Comparison of ENCODE assay signal across 10 mouse cellular contexts in genomic region chr10:127286194-127286593, GRCm38 (mm10). TPM values are rescaled to one million over a fixed set of nuclear protein-coding genes. Genes with fewer than 3 reads are reported as not detected.
DNase-seq lines count a peak whose midpoint lies in the region; ATAC-seq and TF ChIP-seq lines count a peak whose summit lies in the region.
"Had no signal": no experiment of that assay in that cellular context is flagged by ENCODE, and none has a peak within 500 bp of the region (broad histone marks: within the 10 kb centered on the region; RNA-seq: fewer than 3 reads in every experiment).

No protein-coding gene starts in this region.

- peak overlapping the region; percentile 86; the same call in 1 of the 2 replicates for H3K4me2 ChIP-seq in kidney, embryonic 15.5 days
- H3K4me2 ChIP-seq in kidney, embryonic 14.5 days (replicated peaks; ENCODE audit: low read depth, low read length): no peak overlapping the region
- peak overlapping the region; percentile 80 for H3K4me2 ChIP-seq in hindbrain, postnatal 0 days (ENCODE audit: low read depth, low read length)
- H3K4me2 ChIP-seq in midbrain, embryonic 16.5 days (ENCODE audit: low read length): peak overlapping the region; percentile 72

- no peak overlapping the region for H3K27ac ChIP-seq in kidney, embryonic 15.5 days
- no peak overlapping the region for H3K27ac ChIP-seq in kidney, embryonic 14.5 days (ENCODE audit: low read depth, low read length)
- peak overlapping the region; percentile 97; the same call in 1 of the 2 replicates for H3K27ac ChIP-seq in forebrain, embryonic 10.5 days
- H3K27ac ChIP-seq in hindbrain, postnatal 0 days: peak overlapping the region; percentile 41; the same call in 1 of the 2 replicates
- no peak overlapping the region for H3K27ac ChIP-seq in midbrain, embryonic 16.5 days (ENCODE audit: low read length)
- H3K27ac ChIP-seq: liver, embryonic 14.5 days had no signal

- 61% methylated on average over 7 of the region's 7 CpGs for WGBS in kidney, embryonic 15.5 days
- 70% methylated on average over 7 of the region's 7 CpGs for WGBS in kidney, embryonic 14.5 days
- 83% methylated on average over 7 of the region's 7 CpGs for WGBS in forebrain, embryonic 10.5 days
- 58% methylated on average over 7 of the region's 7 CpGs for WGBS in hindbrain, postnatal 0 days
- 79% methylated on average over 6 of the region's 7 CpGs for WGBS in midbrain, embryonic 16.5 days

- no peak for ATAC-seq in kidney, embryonic 15.5 days (replicated peaks; ENCODE audit: low FRiP score)
- ATAC-seq in kidney, embryonic 14.5 days (ENCODE audit: low FRiP score, low TSS enrichment): no peak
- no peak for ATAC-seq in hindbrain, postnatal 0 days
- no peak for ATAC-seq in midbrain, embryonic 16.5 days
- ATAC-seq in megakaryocyte-erythroid progenitor cell, adult 5-6 weeks (replicated peaks; ENCODE audit: low FRiP score, low TSS enrichment, poor library complexity, severe bottlenecking): no peak

- TF ChIP-seq CTCF in hindbrain, postnatal 0 days (IDR thresholded peaks at IDR 0.05; ENCODE audit: low read depth): no peak

- peaks cover 48% of the 10 kb centered on the region for H3K4me1 ChIP-seq in kidney, embryonic 15.5 days
- H3K4me1 ChIP-seq in kidney, embryonic 14.5 days (ENCODE audit: control insufficient read depth, insufficient read depth, low read length): peaks cover 28% of the 10 kb centered on the region
- H3K4me1 ChIP-seq in forebrain, embryonic 10.5 days: peaks cover 60% of the 10 kb centered on the region
- peaks cover 22% of the 10 kb centered on the region for H3K4me1 ChIP-seq in hindbrain, postnatal 0 days (ENCODE audit: insufficient read depth, low read length)
- H3K4me1 ChIP-seq in midbrain, embryonic 16.5 days (ENCODE audit: control insufficient read depth, insufficient read depth, low read length): peaks cover 26% of the 10 kb centered on the region

- no peak for DNase-seq in forebrain, embryonic 10.5 days (ENCODE audit: extremely low spot score, low spot score)
- DNase-seq in hindbrain, postnatal 0 days (ENCODE audit: low spot score): no peak
- no peak for DNase-seq in adrenal gland, postnatal 25 days
- DNase-seq: kidney, adult 18-20 months had no signal

- no peak overlapping the region for H3K9ac ChIP-seq in kidney, embryonic 15.5 days
- no peak overlapping the region for H3K9ac ChIP-seq in kidney, embryonic 14.5 days (ENCODE audit: low read depth, low read length)
- no peak overlapping the region; the same call in 1 of the 2 replicates for H3K9ac ChIP-seq in hindbrain, postnatal 0 days (replicated peaks; ENCODE audit: low read length)
- peak overlapping the region; percentile 81; the same call in 1 of the 2 replicates for H3K9ac ChIP-seq in midbrain, embryonic 16.5 days (ENCODE audit: low read depth, low read length)
- H3K9ac ChIP-seq: liver, embryonic 14.5 days had no signal

- H3K4me3 ChIP-seq in kidney, embryonic 15.5 days (replicated peaks): peak overlapping the region; percentile 3; the same call in 1 of the 2 replicates
- H3K4me3 ChIP-seq in kidney, embryonic 14.5 days (ENCODE audit: low read length): no peak overlapping the region
- peak overlapping the region; percentile 79; the same call in 1 of the 2 replicates for H3K4me3 ChIP-seq in forebrain, embryonic 10.5 days
- no peak overlapping the region for H3K4me3 ChIP-seq in hindbrain, postnatal 0 days (ENCODE audit: low read length)
- H3K4me3 ChIP-seq in midbrain, embryonic 16.5 days (ENCODE audit: low read depth, low read length): no peak overlapping the region

- H3K9me3 ChIP-seq in kidney, embryonic 15.5 days (replicated peaks): no peaks in the 10 kb centered on the region
- H3K9me3 ChIP-seq in kidney, embryonic 14.5 days (ENCODE audit: control insufficient read depth, low read length): no peaks in the 10 kb centered on the region
- H3K9me3 ChIP-seq in forebrain, embryonic 10.5 days: no peaks in the 10 kb centered on the region
- H3K9me3 ChIP-seq in hindbrain, postnatal 0 days (ENCODE audit: low read length): no peaks in the 10 kb centered on the region
- no peaks in the 10 kb centered on the region for H3K9me3 ChIP-seq in midbrain, embryonic 16.5 days (replicated peaks; ENCODE audit: control insufficient read depth, low read length, poor library complexity, severe bottlenecking)

- peaks cover 63% of the 10 kb centered on the region for H3K36me3 ChIP-seq in kidney, embryonic 15.5 days
- peaks cover 63% of the 10 kb centered on the region for H3K36me3 ChIP-seq in kidney, embryonic 14.5 days (ENCODE audit: control insufficient read depth, insufficient read depth, low read length)
- peaks cover 65% of the 10 kb centered on the region for H3K36me3 ChIP-seq in forebrain, embryonic 10.5 days (replicated peaks)
- H3K36me3 ChIP-seq in hindbrain, postnatal 0 days (ENCODE audit: insufficient read depth, low read length): peaks cover 36% of the 10 kb centered on the region
- peaks cover 32% of the 10 kb centered on the region for H3K36me3 ChIP-seq in midbrain, embryonic 16.5 days (ENCODE audit: control insufficient read depth, insufficient read depth, low read length)

- H3K27me3 ChIP-seq in kidney, embryonic 15.5 days: no peaks in the 10 kb centered on the region
- no peaks in the 10 kb centered on the region for H3K27me3 ChIP-seq in kidney, embryonic 14.5 days (ENCODE audit: control insufficient read depth, insufficient read depth, low read length)
- H3K27me3 ChIP-seq in forebrain, embryonic 10.5 days (ENCODE audit: poor library complexity, severe bottlenecking): no peaks in the 10 kb centered on the region
- no peaks in the 10 kb centered on the region for H3K27me3 ChIP-seq in hindbrain, postnatal 0 days (ENCODE audit: insufficient read depth, low read length)
- no peaks in the 10 kb centered on the region for H3K27me3 ChIP-seq in midbrain, embryonic 16.5 days (ENCODE audit: control insufficient read depth, insufficient read depth, low read depth, low read length)

RNA-seq across cellular contexts. Expression of gene Mbd6, which starts 2.6 kb away (rescaled TPM):
- polyA plus RNA-seq in kidney, embryonic 15.5 days (2015; fragmentation: Nextera tagmentation; extraction: Ambion mirVana): 15.9 and 16.1 TPM in 2 replicates
- 16.2 and 22.3 TPM in 2 replicates for polyA plus RNA-seq in kidney, embryonic 14.5 days (2014; fragmentation: Nextera tagmentation; extraction: Ambion mirVana)
- polyA plus RNA-seq in forebrain, embryonic 10.5 days (2016; fragmentation: Nextera tagmentation; extraction: Ambion mirVana): 9.1 and 11.4 TPM in 2 replicates
- 8.1 and 11.2 TPM in 2 replicates for total RNA-seq in hindbrain, postnatal 0 days (2014; rRNA removed)
- 8.3 and 11.5 TPM in 2 replicates for polyA plus RNA-seq in hindbrain, postnatal 0 days (2015; fragmentation: Nextera tagmentation; extraction: Ambion mirVana)
- 12.6 and 15.3 TPM in 2 replicates for polyA plus RNA-seq in midbrain, embryonic 16.5 days (2015; fragmentation: Nextera tagmentation; extraction: Ambion mirVana)
- total RNA-seq in adrenal gland, postnatal 25 days (2021): 73.2 and 73.3 TPM in 2 replicates
- total RNA-seq in megakaryocyte-erythroid progenitor cell, adult 5-6 weeks (2014; fragmentation: Nextera tagmentation): 42.8 and 72.8 TPM in 2 replicates
- 2.7 and 3.8 TPM in 2 replicates for total RNA-seq in megakaryocyte-erythroid progenitor cell, adult 5-6 weeks (2017)

RNA-seq across cellular contexts. Expression of gene Dctn2, which starts 20.0 kb away (rescaled TPM):
- 169 and 189 TPM in 2 replicates for polyA plus RNA-seq in kidney, embryonic 15.5 days (2015; fragmentation: Nextera tagmentation; extraction: Ambion mirVana)
- 164 and 173 TPM in 2 replicates for polyA plus RNA-seq in kidney, embryonic 14.5 days (2014; fragmentation: Nextera tagmentation; extraction: Ambion mirVana)
- 192 and 206 TPM in 2 replicates for polyA plus RNA-seq in forebrain, embryonic 10.5 days (2016; fragmentation: Nextera tagmentation; extraction: Ambion mirVana)
- 314 and 348 TPM in 2 replicates for total RNA-seq in hindbrain, postnatal 0 days (2014; rRNA removed)
- 319 and 323 TPM in 2 replicates for polyA plus RNA-seq in hindbrain, postnatal 0 days (2015; fragmentation: Nextera tagmentation; extraction: Ambion mirVana)
- polyA plus RNA-seq in midbrain, embryonic 16.5 days (2015; fragmentation: Nextera tagmentation; extraction: Ambion mirVana): 332 and 345 TPM in 2 replicates
- 159 and 197 TPM in 2 replicates for total RNA-seq in adrenal gland, postnatal 25 days (2021)
- 100 and 123 TPM in 2 replicates for total RNA-seq in megakaryocyte-erythroid progenitor cell, adult 5-6 weeks (2014; fragmentation: Nextera tagmentation)
- 106 and 124 TPM in 2 replicates for total RNA-seq in megakaryocyte-erythroid progenitor cell, adult 5-6 weeks (2017)

RNA-seq across cellular contexts. Expression of gene Kif5a, which starts 23.0 kb away (rescaled TPM):
- 1.1 and 1.9 TPM in 2 replicates for polyA plus RNA-seq in kidney, embryonic 15.5 days (2015; fragmentation: Nextera tagmentation; extraction: Ambion mirVana)
- polyA plus RNA-seq in kidney, embryonic 14.5 days (2014; fragmentation: Nextera tagmentation; extraction: Ambion mirVana): 0.37 and 0.57 TPM in 2 replicates
- polyA plus RNA-seq in forebrain, embryonic 10.5 days (2016; fragmentation: Nextera tagmentation; extraction: Ambion mirVana): 6.6 and 7.9 TPM in 2 replicates
- total RNA-seq in hindbrain, postnatal 0 days (2014; rRNA removed): 231 and 249 TPM in 2 replicates
- 98.4 and 103 TPM in 2 replicates for polyA plus RNA-seq in hindbrain, postnatal 0 days (2015; fragmentation: Nextera tagmentation; extraction: Ambion mirVana)
- polyA plus RNA-seq in midbrain, embryonic 16.5 days (2015; fragmentation: Nextera tagmentation; extraction: Ambion mirVana): 113 and 120 TPM in 2 replicates
- total RNA-seq in adrenal gland, postnatal 25 days (2021): 8.6 and 13.1 TPM in 2 replicates
- total RNA-seq in megakaryocyte-erythroid progenitor cell, adult 5-6 weeks (2014; fragmentation: Nextera tagmentation): not detected in 2 replicates
- total RNA-seq in megakaryocyte-erythroid progenitor cell, adult 5-6 weeks (2017): 0.14 and 0.23 TPM in 2 replicates
- total RNA-seq: neutrophil, adult 5-6 weeks had no signal

RNA-seq across cellular contexts. Expression of gene Mars, which starts 25.4 kb away (rescaled TPM):
- 120 and 127 TPM in 2 replicates for polyA plus RNA-seq in kidney, embryonic 15.5 days (2015; fragmentation: Nextera tagmentation; extraction: Ambion mirVana)
- polyA plus RNA-seq in kidney, embryonic 14.5 days (2014; fragmentation: Nextera tagmentation; extraction: Ambion mirVana): 93.9 and 146 TPM in 2 replicates
- 191 and 202 TPM in 2 replicates for polyA plus RNA-seq in forebrain, embryonic 10.5 days (2016; fragmentation: Nextera tagmentation; extraction: Ambion mirVana)
- 74.4 and 90.4 TPM in 2 replicates for total RNA-seq in hindbrain, postnatal 0 days (2014; rRNA removed)
- 104 TPM in 2 replicates for polyA plus RNA-seq in hindbrain, postnatal 0 days (2015; fragmentation: Nextera tagmentation; extraction: Ambion mirVana)
- 123 and 128 TPM in 2 replicates for polyA plus RNA-seq in midbrain, embryonic 16.5 days (2015; fragmentation: Nextera tagmentation; extraction: Ambion mirVana)
- total RNA-seq in adrenal gland, postnatal 25 days (2021): 110 and 135 TPM in 2 replicates
- total RNA-seq in megakaryocyte-erythroid progenitor cell, adult 5-6 weeks (2014; fragmentation: Nextera tagmentation): 135 and 140 TPM in 2 replicates
- total RNA-seq in megakaryocyte-erythroid progenitor cell, adult 5-6 weeks (2017): 213 and 264 TPM in 2 replicates

RNA-seq across cellular contexts. Expression of gene Arhgap9, which starts 35.6 kb away (rescaled TPM):
- polyA plus RNA-seq in kidney, embryonic 15.5 days (2015; fragmentation: Nextera tagmentation; extraction: Ambion mirVana): 3.1 and 3.3 TPM in 2 replicates
- polyA plus RNA-seq in kidney, embryonic 14.5 days (2014; fragmentation: Nextera tagmentation; extraction: Ambion mirVana): 3.0 and 3.1 TPM in 2 replicates
- polyA plus RNA-seq in forebrain, embryonic 10.5 days (2016; fragmentation: Nextera tagmentation; extraction: Ambion mirVana): 1.5 and 1.7 TPM in 2 replicates
- total RNA-seq in hindbrain, postnatal 0 days (2014; rRNA removed): 1.0 and 1.5 TPM in 2 replicates
- polyA plus RNA-seq in hindbrain, postnatal 0 days (2015; fragmentation: Nextera tagmentation; extraction: Ambion mirVana): 1.2 and 1.3 TPM in 2 replicates
- 0.46 and 0.75 TPM in 2 replicates for polyA plus RNA-seq in midbrain, embryonic 16.5 days (2015; fragmentation: Nextera tagmentation; extraction: Ambion mirVana)
- 1.1 and 1.6 TPM in 2 replicates for total RNA-seq in adrenal gland, postnatal 25 days (2021)
- 20.9 and 31.7 TPM in 2 replicates for total RNA-seq in megakaryocyte-erythroid progenitor cell, adult 5-6 weeks (2014; fragmentation: Nextera tagmentation)
- total RNA-seq in megakaryocyte-erythroid progenitor cell, adult 5-6 weeks (2017): 10.5 and 10.8 TPM in 2 replicates

Comparison
In these comparisons a context has a peak if more than half of its experiments do, and no peak if none do; other contexts are left out.
1. H3K4me3 ChIP-seq: peak in kidney, embryonic 15.5 days (single experiment) and forebrain, embryonic 10.5 days (single experiment); none in kidney, embryonic 14.5 days (single experiment), hindbrain, postnatal 0 days (single experiment) and midbrain, embryonic 16.5 days (single experiment).
2. H3K27ac ChIP-seq: peak in forebrain, embryonic 10.5 days (single experiment) and hindbrain, postnatal 0 days (single experiment); none in kidney, embryonic 15.5 days (single experiment), kidney, embryonic 14.5 days (single experiment) and midbrain, embryonic 16.5 days (single experiment).
3. RNA of gene Kif5a, which starts 23.0 kb away (polyA plus RNA-seq): 113 to 120 TPM in midbrain, embryonic 16.5 days and 98.4 to 103 TPM in hindbrain, postnatal 0 days; 6.6 to 7.9 TPM in forebrain, embryonic 10.5 days, 1.1 to 1.9 TPM in kidney, embryonic 15.5 days and 0.37 to 0.57 TPM in kidney, embryonic 14.5 days; every median in the first group is over 10 times any median in the second.